Mouse (Mus musculus): ENCODE measurements around the gene Trappc2.

GRCm38 (mm10) chrX:166479365-166479983 is 39.1 kb downstream of the Trappc2 start, which contains the start of gene Rab9:
- TF ChIP-seq CTCF (conservative IDR thresholded peaks at IDR 0.05; ENCODE audit: low read length), result no peak
- no peak for TF ChIP-seq POU5F1 (IDR thresholded peaks at IDR 0.05; ENCODE audit: borderline replicate concordance, low read length)
